Mouse (Mus musculus): Measurements from ENCODE around the gene Cyth4. TPM values are rescaled to one million over a fixed set of nuclear protein-coding genes. Genes with fewer than 3 reads are reported as not detected.
A peak's percentile ranks its signal among the peaks of the same experiment; 100 is the strongest.

Gene Cyth4
- total RNA-seq, 2 experiments from 2014 or later: 5.3 to 7.7 TPM

DNA sequence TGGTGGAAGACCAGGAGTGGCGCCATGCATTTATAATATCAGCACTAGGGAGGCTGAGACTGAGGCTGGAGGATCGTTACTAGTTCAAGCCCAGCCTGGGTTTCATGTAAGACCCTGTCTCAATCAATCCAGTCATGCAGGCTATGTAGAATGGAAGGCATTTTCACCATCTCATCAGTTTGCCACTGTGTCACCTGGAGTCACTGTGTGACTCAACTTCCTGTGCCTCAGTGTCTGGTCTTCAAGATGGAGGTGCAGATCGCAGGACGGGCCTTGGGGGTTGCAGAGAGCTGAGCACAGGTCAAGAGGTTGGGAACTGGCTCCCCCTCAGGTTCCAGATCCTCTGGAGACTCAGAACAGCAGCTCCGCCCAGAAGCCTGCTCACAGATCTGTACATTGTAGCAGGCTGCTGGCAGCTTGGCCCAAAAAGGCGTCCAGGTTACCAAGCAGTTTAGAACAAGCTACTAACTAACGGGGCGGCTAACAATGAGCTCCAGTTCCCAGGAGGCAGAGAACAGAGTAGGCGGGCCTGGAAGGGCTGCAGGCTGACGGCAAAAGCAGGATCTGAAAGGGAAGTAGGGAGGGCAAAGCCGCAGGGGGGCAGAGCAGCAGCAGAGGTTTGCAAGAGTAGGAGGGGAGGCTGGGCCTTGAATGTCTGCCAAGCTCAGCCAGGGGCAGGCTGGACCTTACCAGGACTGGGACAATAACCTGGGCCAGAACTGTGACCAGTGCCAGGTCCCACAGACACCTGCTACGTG is 14.0 kb downstream of the Cyth4 start:
- intact Hi-C loops (cut with DNase I): no loop called here
- no peak for DNase-seq

DNA sequence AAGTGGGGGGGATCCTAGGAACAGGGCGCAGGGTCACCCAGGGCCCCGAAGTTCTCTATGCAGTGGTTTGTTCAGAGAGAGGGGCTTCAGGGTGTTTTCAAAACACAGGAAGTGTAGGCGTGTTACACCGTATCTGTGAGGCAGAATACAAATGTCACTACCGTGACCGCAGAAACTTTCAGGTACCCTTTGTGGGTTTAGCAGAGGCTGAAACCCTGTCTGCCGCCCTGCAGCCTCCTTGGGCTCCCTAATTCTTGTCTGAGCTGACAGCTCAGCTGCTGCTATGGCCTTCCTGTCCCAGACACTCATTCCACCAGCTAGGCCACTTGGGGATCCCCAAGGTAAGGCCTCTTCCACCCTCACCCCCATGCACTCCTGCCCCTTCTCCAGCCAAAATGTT is 17.7 kb downstream of the Cyth4 start:
- intact Hi-C loops (cut with DNase I): no loop called here
- DNase-seq: no peak

DNA sequence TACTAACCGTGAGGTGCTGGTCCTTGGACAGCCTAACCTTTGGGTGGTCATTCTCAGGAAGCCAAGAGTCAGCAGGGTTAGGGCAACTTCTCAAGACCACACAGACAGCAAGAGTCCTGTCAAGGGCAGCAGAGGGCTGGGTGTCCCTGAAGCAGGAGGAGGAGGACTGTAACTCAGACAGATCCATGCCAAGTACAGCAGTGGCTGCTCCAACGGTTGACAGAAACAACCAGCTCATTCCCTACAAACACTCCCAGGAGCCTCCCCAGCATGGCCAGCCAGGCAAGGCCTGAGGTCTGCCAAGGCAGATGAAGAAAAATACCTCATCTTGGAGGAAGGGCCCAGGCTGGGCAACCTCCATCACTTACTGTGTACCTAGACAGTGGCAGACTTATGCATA is 20.1 kb downstream of the Cyth4 start:
- intact Hi-C loops (cut with DNase I): no loop called here
- no peak for DNase-seq

DNA sequence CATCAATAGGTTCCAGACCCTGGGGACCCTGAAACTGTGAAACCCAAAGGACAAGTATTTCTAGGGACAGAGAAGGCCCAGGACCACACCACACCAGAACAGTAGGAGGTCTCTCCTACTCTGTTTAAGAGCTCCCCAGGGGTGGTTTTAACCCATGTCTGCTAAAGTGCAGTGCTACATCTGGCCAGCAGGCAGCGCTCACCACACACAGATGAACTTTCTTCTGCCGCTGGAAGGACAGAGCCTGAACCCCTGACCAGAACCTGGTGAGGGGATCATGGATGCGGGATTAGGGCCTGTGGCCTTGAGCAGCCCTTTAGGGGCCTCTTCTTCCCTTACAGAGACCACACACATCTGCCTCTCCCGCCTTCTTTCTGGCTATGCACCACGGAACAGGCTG is 26.6 kb downstream of the Cyth4 start:
- intact Hi-C loops (cut with DNase I): loop anchor here (1.0 to 5.0 kb wide), 3 partner anchors 97 to 249 kb away; no protein-coding TSS in a partner anchor
- DNase-seq: peak; percentile 76 to 83

DNA sequence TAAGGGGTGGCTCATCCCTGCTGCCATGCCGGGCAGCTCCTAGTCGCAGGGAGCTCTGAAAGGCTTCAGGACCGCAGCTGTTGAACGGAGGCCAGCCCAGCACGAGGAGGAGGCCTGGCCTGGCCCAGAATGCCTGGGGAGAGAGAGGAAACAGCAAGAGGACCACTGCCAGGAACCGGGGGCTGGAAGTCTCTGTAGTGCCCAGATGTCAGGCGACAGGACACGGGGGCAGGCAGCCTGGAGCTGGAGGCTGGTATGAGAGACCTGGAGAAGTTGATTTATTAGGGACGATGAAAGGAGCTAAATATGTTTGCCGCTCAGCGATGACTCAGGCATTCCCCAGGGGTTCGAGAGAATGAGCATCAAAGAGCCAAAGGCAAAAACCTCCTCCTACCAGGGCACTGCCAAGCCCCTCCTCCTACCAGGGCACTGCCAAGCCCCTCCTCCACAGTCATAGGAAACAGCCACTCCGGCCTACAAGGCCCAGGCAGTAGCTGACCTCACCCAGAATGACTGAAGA is 27.6 kb downstream of the Cyth4 start:
- intact Hi-C loops (cut with DNase I): loop anchor here (5.0 kb wide), 1 partner anchor 248 kb away; no protein-coding TSS in a partner anchor
- peak; percentile 78 to 81 for DNase-seq

DNA sequence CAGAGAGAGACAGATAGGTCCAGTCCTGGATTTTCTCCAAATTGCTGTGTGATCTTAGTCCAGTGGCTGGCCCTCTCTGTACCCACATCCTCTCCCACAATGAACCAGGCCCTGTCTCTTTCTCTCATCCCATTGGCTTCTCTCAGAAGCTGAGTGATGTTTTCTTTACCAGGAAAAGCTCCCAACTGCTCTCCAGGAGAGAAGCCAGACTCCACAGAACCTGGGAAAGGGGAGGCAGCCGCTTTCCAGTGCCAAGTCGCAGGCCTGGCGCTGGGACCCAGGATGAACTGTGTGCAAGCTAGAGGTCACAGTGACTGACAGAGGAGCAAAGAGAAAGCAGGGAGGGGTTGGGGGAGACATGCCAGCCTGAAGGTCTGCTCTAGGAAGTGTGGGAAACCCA is 28.1 kb downstream of the Cyth4 start:
- intact Hi-C loops (cut with DNase I): loop anchor here (5.0 kb wide), 1 partner anchor 247 kb away; no protein-coding TSS in a partner anchor
- peak in 1 of 2 experiments; percentile 14 for DNase-seq

DNA sequence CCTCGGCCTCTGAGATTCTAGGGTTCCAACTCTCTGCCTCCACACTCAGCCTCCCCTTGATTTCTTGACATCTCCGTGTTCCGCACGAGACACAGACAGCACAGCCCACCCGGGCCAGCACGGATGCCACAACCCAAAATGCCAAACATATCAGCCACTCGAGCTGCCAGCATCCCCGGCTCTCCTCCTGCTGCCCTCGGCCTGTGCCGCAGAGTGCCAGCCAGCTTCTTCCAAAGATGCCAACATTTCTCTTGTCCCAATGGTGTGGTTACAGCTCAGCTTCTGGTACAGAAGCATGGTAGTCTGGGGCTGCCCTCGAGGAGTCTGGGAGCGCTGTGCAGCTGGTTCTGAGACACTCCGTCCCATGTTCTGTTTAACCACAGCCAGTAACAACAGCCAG is 29.4 kb downstream of the Cyth4 start:
- no peak for DNase-seq
- intact Hi-C loops (cut with DNase I): no loop called here

DNA sequence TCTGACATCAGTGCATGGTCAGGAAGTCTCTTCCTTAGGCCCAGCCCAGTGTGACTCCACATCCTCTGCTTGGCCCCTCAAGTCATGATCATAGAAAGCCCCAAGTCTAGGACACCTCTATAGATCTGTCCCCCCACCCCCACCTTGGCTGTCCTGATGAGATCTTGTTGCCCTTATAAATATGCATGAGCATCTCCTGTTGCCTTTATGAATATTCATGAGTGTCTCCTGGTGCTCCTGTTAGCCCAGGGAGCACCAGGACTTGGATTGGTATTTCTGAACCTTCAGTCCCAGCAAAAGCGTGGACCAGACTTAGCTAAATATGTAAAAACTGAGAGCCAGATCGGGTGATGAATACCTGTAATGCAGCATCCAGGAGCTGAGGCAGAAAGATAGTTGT is 35.5 kb downstream of the Cyth4 start:
- intact Hi-C loops (cut with DNase I): no loop called here
- no peak for DNase-seq

DNA sequence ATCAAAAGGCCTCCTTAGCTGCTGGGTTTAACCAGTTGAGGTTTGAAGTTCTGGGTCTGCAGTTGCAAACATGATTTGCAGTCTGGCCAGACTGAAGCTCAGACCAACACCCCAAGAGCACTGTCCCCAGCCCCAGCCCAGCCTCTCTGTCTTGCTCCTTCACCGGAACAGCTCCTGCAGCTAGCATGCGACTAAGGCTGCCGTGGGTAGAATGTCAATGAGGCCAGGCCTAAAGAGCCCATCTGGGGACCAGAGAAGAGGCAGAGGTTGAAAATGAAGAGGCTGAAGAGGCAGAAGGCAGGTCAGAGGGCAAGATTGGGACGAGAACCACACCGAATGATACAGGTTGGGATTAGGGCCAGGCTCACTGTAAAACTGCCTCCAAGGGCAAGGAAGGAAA is 36.6 kb downstream of the Cyth4 start:
- DNase-seq: no peak
- intact Hi-C loops (cut with DNase I): no loop called here

DNA sequence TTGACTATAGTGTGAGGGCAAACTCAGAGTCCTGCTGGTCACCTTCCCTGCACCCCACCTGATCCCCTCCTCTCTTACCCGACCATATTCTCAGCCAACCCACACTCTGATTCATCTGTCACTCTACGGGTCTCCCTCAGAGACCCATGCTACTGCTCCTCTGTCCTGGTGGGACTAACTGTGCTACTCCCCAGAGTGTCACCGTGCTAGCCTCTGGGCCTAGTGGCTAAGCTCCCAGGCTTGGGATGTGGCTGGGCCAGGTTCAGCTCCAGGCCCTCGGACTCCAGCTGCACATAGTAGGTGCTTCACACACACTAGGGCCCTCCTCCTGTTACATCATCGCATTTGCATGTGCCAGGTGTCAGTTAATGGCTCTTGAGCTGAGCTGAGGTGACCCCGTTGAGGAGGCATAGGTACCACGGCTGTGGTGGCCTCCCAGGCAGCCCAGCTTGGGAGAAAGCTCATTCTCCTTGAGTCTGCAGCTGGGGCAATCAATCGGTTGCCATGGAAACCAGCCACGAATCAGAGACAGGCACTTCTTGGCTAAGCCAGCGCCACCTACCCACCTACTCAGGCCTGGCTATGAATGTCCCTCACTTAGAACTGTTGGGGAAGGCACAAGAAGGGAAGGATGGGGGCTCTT is 37.4 kb downstream of the Cyth4 start:
- intact Hi-C loops (cut with DNase I): no loop called here
- DNase-seq: no peak

DNA sequence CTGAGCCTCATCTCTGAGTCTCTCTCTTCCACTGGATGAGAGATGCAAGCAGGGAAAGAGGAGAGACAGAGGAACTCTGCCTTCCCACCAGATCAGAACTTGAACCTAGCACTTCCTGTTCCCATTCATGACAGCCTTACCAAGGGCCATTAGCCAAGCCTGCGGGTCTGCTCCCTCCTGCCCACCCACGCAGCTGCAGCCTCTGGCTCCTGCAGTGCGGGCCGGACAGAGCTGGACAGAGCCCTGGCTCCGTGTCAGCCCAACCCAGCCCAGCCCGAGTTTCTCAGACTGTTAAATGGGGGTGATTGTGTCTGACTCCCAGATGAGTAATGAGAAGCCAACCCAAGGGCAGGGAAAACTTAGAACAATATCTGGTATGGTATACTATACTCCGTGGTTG is 38.4 kb downstream of the Cyth4 start:
- intact Hi-C loops (cut with DNase I): no loop called here
- DNase-seq: peak; percentile 19 to 37

DNA sequence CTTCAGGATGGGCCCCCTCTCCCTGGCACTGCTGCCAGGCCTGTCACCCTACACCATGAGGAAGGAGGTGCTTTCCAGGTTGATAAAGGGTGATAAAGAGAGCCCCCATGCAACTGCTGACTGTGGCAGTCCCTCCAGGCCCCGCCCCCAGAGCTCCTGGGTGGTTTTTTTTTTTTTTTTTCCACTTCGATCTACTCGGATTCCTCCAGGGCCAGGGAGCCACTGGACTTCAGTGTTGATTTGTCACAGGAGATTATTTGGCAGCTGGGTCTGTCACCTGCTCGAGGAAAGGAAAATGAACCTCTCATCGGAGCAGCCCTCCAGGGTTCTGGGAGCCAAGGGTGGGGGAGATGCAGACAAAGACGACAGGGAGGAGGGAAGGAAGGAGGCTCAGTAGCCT is 46.8 kb downstream of the Cyth4 start:
- intact Hi-C loops (cut with DNase I): no loop called here
- DNase-seq: no peak

DNA sequence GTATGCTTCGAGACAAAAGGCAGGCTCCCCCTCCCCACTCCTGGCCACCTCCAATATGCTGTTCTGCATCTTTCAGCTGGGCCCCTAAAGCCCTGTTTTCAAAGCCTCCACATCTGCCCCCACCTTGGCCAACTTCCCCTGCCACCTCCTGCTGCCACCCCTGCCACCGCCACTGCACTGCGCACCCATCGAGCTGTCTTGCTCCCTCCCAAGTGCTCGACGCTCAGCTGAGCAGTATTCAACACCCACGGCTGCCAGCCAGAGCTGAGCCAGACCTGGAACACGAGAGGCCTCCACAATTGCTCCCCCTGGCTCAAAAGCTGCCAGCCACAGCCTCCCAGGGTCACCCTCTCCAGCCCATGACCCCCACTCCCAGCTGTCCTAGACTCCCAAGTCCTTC is 47.8 kb downstream of the Cyth4 start:
- no peak for DNase-seq
- intact Hi-C loops (cut with DNase I): no loop called here

DNA sequence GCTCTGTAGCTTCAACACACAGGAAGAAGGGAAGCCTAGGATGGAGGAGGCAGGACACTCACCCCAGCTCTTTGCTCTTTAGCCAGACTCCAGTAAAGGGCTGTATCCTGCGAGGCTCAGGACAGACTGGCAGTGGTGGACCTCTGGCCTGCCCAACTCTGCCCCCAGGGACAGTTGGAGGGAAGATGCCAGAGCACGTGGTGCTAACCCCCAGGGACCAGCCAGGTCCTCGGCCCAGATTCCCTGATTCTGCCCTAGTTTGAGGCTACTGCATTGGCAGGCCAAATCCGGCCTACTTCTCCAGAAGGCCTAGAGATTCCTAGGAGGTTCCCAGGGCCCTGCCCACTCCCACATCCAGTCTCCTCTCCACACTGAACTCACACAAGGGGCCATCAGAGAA is 50.9 kb downstream of the Cyth4 start:
- intact Hi-C loops (cut with DNase I): no loop called here
- DNase-seq: no peak

DNA sequence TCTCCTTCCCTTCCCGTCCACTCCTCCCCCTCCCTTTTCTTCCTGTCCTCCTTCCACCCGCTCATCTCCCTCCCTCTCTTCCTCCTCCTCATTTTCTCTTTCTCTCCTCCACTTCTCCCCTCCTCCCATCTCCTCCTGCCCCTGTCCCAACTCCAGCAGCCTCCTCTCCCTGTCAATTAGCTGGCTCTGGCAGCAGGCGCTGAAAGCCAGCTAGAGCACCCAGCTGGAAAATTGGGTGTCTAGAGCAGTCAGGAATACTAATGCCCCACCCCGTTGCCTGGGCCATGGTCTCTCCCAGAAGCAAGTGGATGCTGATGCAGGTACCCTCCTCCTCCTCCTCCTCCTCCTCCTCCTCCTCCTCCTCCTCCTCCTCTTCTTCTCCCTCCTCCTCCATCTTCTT is 54.3 kb downstream of the Cyth4 start:
- intact Hi-C loops (cut with DNase I): no loop called here
- DNase-seq: no peak

DNA sequence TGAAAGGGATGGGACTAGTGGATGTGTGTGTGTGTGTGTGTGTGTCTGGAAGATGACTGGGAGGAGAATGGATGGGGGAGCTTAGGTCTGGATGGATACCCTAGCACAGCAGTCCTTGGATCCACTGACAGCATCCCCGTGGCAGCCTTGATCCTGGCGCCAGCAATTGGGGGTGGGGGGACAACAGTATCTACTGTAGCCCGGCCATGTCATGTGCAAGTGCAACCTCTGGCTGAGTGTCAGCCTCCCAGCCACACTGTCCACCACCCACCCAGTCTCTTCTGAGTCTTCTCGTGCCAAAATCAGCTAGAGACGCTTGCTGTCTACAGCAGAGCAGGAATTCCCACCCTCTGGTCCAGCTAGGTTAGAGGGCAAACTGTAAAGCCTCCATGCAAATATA is 67.4 kb downstream of the Cyth4 start:
- no peak for DNase-seq
- intact Hi-C loops (cut with DNase I): no loop called here

DNA sequence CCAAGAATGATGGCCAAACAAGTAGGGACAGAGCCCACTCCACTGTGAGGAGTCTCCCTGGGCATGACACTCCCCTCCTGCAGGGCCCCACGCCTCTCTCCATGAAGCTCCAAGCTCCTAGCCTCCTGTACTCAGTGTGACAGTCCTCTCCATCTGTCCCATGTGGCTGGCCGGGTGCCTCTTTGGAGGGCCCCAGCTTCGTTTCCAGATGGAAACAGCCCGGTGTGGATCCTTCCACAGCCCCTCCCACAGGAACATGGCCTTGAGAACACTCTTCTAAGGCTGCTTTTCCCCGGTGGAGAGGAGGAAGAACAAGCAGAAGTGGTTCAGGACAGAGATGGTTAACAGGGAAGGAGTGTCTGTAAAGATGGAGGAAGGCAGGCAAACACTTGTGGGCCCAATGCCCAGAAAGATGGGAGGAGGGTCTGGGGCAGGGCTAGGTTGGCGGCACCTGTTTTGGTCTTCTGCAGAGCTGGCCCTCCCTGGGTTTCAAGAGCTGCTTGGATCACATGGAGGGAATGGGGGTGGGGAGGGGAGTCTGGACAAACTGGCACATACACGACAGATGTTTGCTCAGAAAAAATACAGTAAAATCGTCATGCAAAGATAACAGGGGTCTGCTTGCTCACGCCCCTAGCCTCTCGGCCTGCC is 72.5 kb downstream of the Cyth4 start:
- no peak for DNase-seq
- intact Hi-C loops (cut with DNase I): no loop called here

DNA sequence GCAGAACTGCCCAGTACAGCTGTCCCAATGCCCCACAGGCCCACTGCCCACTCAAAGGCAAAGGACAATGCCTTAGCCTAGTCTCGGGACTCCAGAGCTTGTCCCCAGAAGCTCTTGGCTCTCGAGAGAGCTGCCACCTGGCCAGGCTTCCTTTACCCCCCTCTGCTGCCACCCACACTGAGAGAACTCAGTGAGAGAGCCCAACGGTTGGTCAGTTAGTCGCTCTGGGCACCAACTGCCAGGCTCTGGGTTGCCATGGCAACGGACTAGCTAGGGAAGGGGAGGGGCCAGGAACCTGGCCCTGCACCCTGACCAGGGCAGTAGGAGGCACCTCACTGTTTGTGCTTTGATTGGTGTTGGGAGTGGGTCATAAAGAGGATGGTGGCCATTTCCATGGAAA is 73.5 kb downstream of the Cyth4 start:
- no peak for DNase-seq
- intact Hi-C loops (cut with DNase I): no loop called here
